22 mouse cellular contexts compared by ENCODE assay signal in the genomic region with DNA sequence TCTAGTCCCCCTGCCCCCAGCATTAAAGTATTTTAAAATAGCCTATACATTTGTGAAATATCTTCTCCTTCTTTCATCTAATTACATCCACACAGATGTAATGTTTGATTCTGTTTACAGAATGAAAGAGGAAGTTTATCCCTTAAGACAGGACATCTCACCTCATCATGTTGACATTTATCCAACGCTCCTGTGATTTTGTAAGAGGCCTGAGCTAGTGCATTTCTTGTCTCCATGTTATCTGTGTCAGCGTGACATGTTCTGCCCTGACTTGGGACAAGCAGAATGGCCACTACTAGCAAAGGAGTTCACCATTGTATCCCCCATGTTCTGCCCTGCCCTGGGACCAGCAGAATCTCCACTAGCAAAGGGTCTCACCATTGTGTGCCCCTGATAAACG.
A peak's percentile ranks its signal among the peaks of the same experiment; 100 is the strongest.
DNase-seq lines count a peak whose midpoint lies in the region; ATAC-seq and TF ChIP-seq lines count a peak whose summit lies in the region.
"Had no signal": no experiment of that assay in that cellular context is flagged by ENCODE, and none has a peak within 500 bp of the region (broad histone marks: within the 10 kb centered on the region; RNA-seq: fewer than 3 reads in every experiment).

No protein-coding gene starts in this region.

- WGBS in lung, embryonic 14.5 days = 38% methylated on average over 3 of the region's 3 CpGs
- 37% methylated on average over 3 of the region's 3 CpGs for whole genome bisulfite sequencing in lung, embryonic 15.5 days
- WGBS in lung, embryonic 16.5 days = 41% methylated on average over 3 of the region's 3 CpGs
- WGBS in lung, adult 2 months = 54% methylated on average over 3 of the region's 3 CpGs
- 50% methylated on average over 3 of the region's 3 CpGs for WGBS in lung, postnatal 0 days

- no peak overlapping the region for H3K4me3 ChIP-seq in lung, embryonic 14.5 days (ENCODE audit: low read depth, low read length)
- no peak overlapping the region for H3K4me3 ChIP-seq in lung, embryonic 15.5 days
- no peak overlapping the region for H3K4me3 ChIP-seq in lung, embryonic 16.5 days (ENCODE audit: low read length)
- H3K4me3 ChIP-seq in lung, adult 2 months (replicated peaks; ENCODE audit: extremely low read depth, low read depth, low read length) = no peak overlapping the region
- no peak overlapping the region for H3K4me3 ChIP-seq in lung, postnatal 0 days (ENCODE audit: low read depth, low read length)

- no peaks in the 10 kb centered on the region for H3K27me3 ChIP-seq in lung, embryonic 14.5 days (ENCODE audit: insufficient read depth, low read length)
- H3K27me3 ChIP-seq in lung, embryonic 15.5 days = no peaks in the 10 kb centered on the region
- H3K27me3 ChIP-seq in lung, embryonic 16.5 days (ENCODE audit: control insufficient read depth, insufficient read depth, low read depth, low read length) = no peaks in the 10 kb centered on the region
- H3K27me3 ChIP-seq in lung, postnatal 0 days (replicated peaks; ENCODE audit: insufficient read depth, low read length) = no peaks in the 10 kb centered on the region
- H3K27me3 ChIP-seq: CH12.LX, Patski had no signal

- no peaks in the 10 kb centered on the region for H3K4me1 ChIP-seq in lung, embryonic 14.5 days (ENCODE audit: insufficient read depth)
- no peaks in the 10 kb centered on the region for H3K4me1 ChIP-seq in lung, embryonic 15.5 days
- H3K4me1 ChIP-seq in lung, embryonic 16.5 days (replicated peaks; ENCODE audit: control insufficient read depth, insufficient read depth, low read length) = 0 out of 2 replicates have a peak, but pooled peaks cover 3% of the 10 kb centered on the region
- H3K4me1 ChIP-seq in lung, adult 2 months (ENCODE audit: control insufficient read depth, insufficient read depth, low read length) = no peaks in the 10 kb centered on the region
- no peaks in the 10 kb centered on the region for H3K4me1 ChIP-seq in lung, postnatal 0 days (ENCODE audit: insufficient read depth, low read depth, low read length)

- TF ChIP-seq POLR2A in lung, adult 2 months (IDR thresholded peaks at IDR 0.05; ENCODE audit: borderline replicate concordance, extremely low read depth, low read depth, low read length) = no peak

- H3K4me2 ChIP-seq in lung, embryonic 14.5 days = no peak overlapping the region
- no peak overlapping the region for H3K4me2 ChIP-seq in lung, embryonic 15.5 days
- H3K4me2 ChIP-seq in lung, embryonic 16.5 days (ENCODE audit: low read depth, low read length) = no peak overlapping the region
- no peak overlapping the region for H3K4me2 ChIP-seq in lung, postnatal 0 days (replicated peaks; ENCODE audit: low read depth, low read length)

- H3K27ac ChIP-seq in lung, embryonic 14.5 days (ENCODE audit: low read depth) = peak overlapping the region; percentile 50
- H3K27ac ChIP-seq in lung, embryonic 15.5 days = peak overlapping the region; percentile 60
- peak overlapping the region; percentile 57; the same call in 1 of the 2 replicates for H3K27ac ChIP-seq in lung, embryonic 16.5 days (ENCODE audit: low read length)
- H3K27ac ChIP-seq in lung, postnatal 0 days (ENCODE audit: low read length) = no peak overlapping the region

- no peak overlapping the region for H3K9ac ChIP-seq in lung, embryonic 14.5 days
- H3K9ac ChIP-seq in lung, embryonic 15.5 days = no peak overlapping the region
- no peak overlapping the region for H3K9ac ChIP-seq in lung, embryonic 16.5 days (ENCODE audit: low read length)
- no peak overlapping the region for H3K9ac ChIP-seq in lung, postnatal 0 days (replicated peaks; ENCODE audit: low read depth)

- no peaks in the 10 kb centered on the region for H3K9me3 ChIP-seq in lung, embryonic 14.5 days (ENCODE audit: low read depth, low read length)
- H3K9me3 ChIP-seq in lung, embryonic 15.5 days = no peaks in the 10 kb centered on the region
- no peaks in the 10 kb centered on the region for H3K9me3 ChIP-seq in lung, embryonic 16.5 days (ENCODE audit: control insufficient read depth, low read length)
- no peaks in the 10 kb centered on the region for H3K9me3 ChIP-seq in lung, postnatal 0 days (ENCODE audit: low read length)
- H3K9me3 ChIP-seq: G1E had no signal

- peak; percentile 82 for ATAC-seq in lung, embryonic 14.5 days (ENCODE audit: insufficient read depth)
- ATAC-seq in lung, embryonic 15.5 days (ENCODE audit: borderline replicate concordance, extremely low read depth, low FRiP score, low TSS enrichment) = peak; percentile 77; the same call in 1 of the 2 replicates
- peak; percentile 84 for ATAC-seq in lung, embryonic 16.5 days (ENCODE audit: low read depth)
- peak; percentile 48 for ATAC-seq in lung, postnatal 0 days
- ATAC-seq: activated CD4-positive, CD25-positive, alpha-beta regulatory T cell, adult 4 months; CD4-positive, CD25-positive, alpha-beta regulatory T cell, adult 4 months; Patski had no signal

- no peak for TF ChIP-seq CTCF in lung, embryonic 14.5 days (IDR thresholded peaks at IDR 0.05; ENCODE audit: low read depth)
- TF ChIP-seq CTCF in lung, adult 2 months (IDR thresholded peaks at IDR 0.05; ENCODE audit: insufficient read depth, low read length) = no peak
- TF ChIP-seq CTCF in lung, postnatal 0 days (IDR thresholded peaks at IDR 0.05) = no peak

- DNase-seq in lung, embryonic 14.5 days = peak; percentile 76
- no peak for DNase-seq in lung, postnatal 25 days (ENCODE audit: low spot score)
- DNase-seq in lung, postnatal 36 days = no peak
- no peak for DNase-seq in lung, adult 2 months
- DNase-seq in lung, postnatal 0 days (ENCODE audit: low spot score) = peak; percentile 51
- DNase-seq in lung, adult 18-20 months = no peak
- DNase-seq: adrenal gland, adult 2 months; adrenal gland, adult 8-10 months; adrenal gland, postnatal 10 days; adrenal gland, postnatal 14 days; adrenal gland, postnatal 25 days; adrenal gland, postnatal 36 days; B cell, adult 2 months; cerebellum, adult 11 months; cerebellum, adult 11-12 months had no signal

- peak; percentile 34; the same call in 1 of the 2 replicates for TF ChIP-seq EP300 in lung, postnatal 0 days (IDR thresholded peaks at IDR 0.05)

- H3K36me3 ChIP-seq in lung, embryonic 14.5 days (ENCODE audit: insufficient read depth) = no peaks in the 10 kb centered on the region
- no peaks in the 10 kb centered on the region for H3K36me3 ChIP-seq in lung, embryonic 15.5 days
- H3K36me3 ChIP-seq in lung, embryonic 16.5 days (ENCODE audit: control insufficient read depth, insufficient read depth, low read length) = no peaks in the 10 kb centered on the region
- H3K36me3 ChIP-seq in lung, postnatal 0 days (ENCODE audit: insufficient read depth, low read length) = no peaks in the 10 kb centered on the region
- H3K36me3 ChIP-seq: G1E had no signal

Comparison
In these comparisons a context has a peak if more than half of its experiments do, and no peak if none do; other contexts are left out.
1. DNase-seq: peak in lung, embryonic 14.5 days (single experiment) and lung, postnatal 0 days (single experiment); none in lung, postnatal 25 days (single experiment), lung, postnatal 36 days (single experiment), lung, adult 2 months (single experiment) and lung, adult 18-20 months (0 of 2).
2. Peak in every context shown above with its lines, with median percentiles within 50 percentile points of each other: ATAC-seq.